Mouse (Mus musculus): ENCODE data around the gene Gimd1.

Gene Gimd1

DNA sequence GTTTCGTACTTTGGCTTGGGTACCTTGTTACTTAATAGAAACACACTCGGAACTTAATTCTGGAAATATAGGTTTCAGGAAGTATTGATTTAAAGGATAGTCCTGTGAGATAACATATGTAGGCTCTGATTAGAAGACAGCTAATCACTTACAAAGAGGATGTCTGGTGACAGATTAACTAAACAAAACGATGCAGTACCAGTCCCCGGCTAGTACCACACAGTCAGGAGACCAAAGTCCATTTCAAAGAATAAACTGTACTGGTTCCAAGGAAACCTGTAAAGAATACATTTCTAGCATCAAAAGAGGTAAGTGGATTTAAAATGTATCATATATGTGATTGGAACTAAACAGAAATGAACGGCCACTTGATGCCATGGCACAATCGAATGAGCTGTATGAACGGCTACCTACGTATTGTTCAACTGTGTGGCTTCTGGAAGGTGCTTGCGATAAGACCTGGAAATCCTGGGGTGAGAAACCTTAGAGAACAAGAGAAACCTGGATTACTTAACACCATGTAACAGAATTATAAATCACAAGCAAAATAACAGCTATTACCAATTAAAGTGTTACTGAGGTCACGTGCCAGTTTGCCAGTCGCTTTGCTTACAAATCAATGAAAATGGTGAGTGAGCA is at the start of gene Gimd1:
Gimd1 (plus strand) TSS at position 220 of the 639 bp plus-strand sequence.
- no peak for DNase-seq (ENCODE audit: low spot score)

GRCm38 (mm10) chr3:132581198-132581597 is 48.4 kb upstream of the Gimd1 start:
- no peak for DNase-seq (ENCODE audit: low spot score)

DNA sequence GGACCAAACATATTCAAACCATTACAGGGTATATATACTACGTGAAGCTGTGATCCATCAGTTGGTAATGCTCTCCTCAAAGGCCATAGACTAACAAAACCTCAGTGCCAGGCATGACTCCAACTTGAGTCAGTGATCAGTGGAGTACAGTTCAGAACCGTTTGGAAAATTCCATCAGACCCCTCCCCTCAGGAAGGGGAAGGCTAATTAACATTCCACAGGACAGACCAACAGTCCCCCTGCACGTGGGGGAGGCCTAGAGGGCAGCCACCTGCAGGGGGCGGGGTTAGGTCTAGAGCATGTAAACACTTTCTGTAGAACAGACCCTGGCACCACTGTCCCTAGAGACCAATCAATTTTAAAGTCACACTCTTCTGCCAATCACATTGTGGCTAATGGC is 47.3 kb upstream of the Gimd1 start:
- no peak for DNase-seq (ENCODE audit: low spot score)

GRCm38 (mm10) chr3:132585122-132585972 is 44.3 kb upstream of the Gimd1 start:
- DNase-seq (ENCODE audit: low spot score): no peak

- no peak for DNase-seq (ENCODE audit: low spot score)
These were observed 41.5 kb upstream of the Gimd1 start for GRCm38 (mm10) chr3:132588146-132588545.

DNA sequence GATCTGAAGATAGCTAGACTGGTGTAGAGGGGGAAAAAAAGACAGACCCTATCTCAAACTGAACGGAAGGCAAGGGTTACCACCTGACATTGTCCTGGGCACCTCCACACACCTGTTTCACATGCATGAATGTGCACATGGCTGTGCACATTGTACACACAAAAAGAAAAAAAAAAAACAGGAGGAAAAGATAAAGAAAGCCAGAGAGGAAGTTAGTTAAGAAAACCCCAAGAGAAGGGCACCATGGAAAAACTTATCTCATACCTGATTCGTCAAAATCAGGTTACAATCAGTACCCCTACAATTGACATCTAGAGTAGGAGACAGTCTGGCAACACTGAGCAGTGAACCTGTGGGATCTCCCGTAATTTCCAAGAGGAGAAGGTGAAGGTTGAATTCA is 39.6 kb upstream of the Gimd1 start:
- no peak for DNase-seq (ENCODE audit: low spot score)

DNA sequence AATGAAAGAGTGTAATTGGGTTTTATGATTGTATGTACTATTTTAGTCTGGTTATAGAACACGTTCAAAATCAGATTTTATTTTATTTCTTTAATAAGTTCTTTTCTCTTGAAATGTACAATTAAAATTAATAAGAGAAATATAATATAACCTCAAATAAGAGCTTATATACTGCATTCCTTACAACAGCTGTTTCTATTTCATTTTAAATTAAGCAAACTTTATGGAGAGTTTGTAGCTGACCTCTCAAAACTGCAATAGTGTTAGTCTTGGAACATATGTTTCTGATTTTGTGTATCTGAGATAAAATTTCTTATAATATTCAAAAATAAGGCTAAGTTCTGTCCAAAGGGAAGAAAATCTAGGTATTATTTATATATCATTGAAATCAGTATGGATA is 39.0 kb upstream of the Gimd1 start:
- DNase-seq (ENCODE audit: low spot score): no peak

DNA sequence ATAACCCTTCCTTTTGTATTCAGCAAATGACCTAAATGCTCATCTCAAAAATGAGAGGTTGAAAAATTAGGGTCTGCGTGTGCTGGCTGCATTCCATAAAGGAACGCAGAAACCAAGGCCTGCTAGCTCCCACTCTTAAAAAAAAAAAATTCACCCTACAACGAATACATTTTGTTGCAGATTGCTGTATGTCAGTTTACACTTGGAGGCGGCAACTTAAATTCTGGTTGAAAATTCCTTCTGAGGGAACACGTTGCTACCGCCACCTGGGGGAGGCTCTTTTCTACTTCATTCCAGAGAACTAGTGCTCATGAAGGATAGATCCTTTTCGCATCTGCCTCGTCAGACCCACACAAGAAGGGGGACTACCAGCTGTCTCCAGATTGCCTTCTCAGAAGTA is 879 bp upstream of the Gimd1 start:
- no peak for DNase-seq (ENCODE audit: low spot score)

DNA sequence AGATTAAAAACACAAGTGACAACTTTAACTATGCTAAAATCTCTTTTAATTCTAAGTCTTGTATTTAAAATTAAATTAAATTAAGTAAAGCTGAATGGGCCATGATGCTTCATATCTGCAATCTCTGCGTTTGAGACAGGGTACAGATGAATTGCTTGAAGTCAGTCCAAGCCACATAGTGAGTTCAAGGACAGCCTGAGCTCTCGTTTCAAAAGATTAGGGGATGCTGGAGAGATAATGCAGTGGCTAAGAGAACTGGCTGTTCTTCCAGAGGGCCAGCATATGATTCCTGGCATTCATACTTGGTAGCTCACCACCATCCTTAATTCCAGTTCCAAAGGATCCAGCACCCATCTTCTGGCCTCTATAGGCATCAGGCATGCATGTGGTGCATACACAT is 3.6 kb downstream of the Gimd1 start:
- no peak for DNase-seq (ENCODE audit: low spot score)

GRCm38 (mm10) chr3:132637080-132637479 is 7.5 kb downstream of the Gimd1 start:
- no peak for DNase-seq (ENCODE audit: low spot score)

DNA sequence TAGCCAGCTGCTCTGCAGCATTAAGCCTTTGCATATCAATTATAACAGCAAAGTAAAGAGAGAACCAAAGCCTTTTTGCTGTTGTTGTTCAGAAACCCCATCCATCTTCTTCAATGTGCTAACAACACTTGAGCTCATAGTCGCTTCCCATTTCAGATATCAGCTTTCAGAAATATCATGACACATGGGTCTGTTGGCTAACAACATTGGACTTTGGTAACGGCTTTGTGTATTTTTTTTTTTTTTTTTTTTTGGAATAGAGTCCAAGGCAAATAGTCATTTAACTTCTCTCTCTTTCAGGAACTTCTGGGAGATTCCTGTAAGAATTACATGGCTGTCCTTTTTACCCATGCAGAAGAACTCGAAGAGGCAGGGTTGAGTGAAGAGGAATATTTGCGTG is 14.5 kb downstream of the Gimd1 start:
- DNase-seq (ENCODE audit: low spot score): no peak

DNA sequence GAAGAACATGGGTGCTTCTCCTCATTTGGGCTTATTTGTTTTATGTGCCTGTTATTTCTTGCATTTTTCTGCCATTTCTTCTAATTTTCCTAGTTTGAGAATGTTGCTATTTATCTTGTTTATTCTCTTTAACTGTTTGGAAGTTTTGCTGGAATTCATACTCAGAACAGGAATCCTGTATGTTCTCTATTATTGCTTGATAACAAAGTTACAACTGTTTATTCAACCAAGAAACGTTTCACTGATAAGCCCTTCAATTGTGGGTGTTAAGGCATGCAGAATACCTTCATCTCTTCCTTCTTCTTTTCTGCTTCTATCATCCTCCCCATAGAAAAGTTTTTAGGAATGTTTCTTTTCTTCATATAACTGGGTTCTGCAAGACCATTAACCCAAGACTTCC is 17.2 kb downstream of the Gimd1 start:
- no peak for DNase-seq (ENCODE audit: low spot score)

DNA sequence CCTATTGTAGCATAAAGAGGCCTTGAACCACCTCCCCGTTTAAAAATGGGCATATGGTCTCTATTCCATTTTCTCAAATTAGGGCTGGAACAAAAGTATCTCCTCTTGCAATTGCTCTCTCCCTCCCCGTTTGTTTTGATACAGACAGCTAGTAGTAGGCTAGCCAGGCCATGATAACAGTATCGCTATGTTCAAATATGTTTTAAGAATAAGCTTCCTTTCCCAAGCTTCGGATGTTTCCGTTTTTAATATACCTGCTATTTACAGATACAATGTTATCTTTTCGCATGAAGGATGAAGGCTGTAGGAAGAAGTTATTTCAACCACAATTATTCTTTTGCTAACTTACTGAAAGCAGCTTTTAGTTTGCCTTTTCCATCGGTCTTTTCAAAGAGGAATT is 19.7 kb downstream of the Gimd1 start:
- no peak for DNase-seq (ENCODE audit: low spot score)

DNA sequence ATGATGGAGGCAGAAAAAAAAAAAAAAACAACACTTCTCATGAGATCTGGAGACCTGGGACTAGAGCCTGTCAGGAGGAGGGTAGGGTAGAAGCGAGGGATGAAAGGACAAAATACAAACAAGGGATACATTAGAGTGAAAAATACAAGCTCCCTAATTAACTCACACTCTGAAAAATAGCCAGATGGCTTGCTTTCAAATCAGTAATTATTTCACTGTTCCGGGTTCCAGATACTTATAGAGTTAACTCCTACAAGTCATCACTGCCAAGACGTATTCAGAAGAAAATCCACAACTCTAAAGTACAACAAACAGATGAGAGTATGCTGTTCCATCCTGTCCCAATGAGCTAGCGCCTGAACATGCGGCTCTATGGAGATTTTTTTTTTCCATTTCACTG is 20.6 kb downstream of the Gimd1 start:
- DNase-seq (ENCODE audit: low spot score): no peak

- no peak for DNase-seq (ENCODE audit: low spot score)
These were observed 22.2 kb downstream of the Gimd1 start for GRCm38 (mm10) chr3:132651776-132652175.

GRCm38 (mm10) chr3:132653959-132654358 is 24.3 kb downstream of the Gimd1 start:
- no peak for DNase-seq (ENCODE audit: low spot score)

DNA sequence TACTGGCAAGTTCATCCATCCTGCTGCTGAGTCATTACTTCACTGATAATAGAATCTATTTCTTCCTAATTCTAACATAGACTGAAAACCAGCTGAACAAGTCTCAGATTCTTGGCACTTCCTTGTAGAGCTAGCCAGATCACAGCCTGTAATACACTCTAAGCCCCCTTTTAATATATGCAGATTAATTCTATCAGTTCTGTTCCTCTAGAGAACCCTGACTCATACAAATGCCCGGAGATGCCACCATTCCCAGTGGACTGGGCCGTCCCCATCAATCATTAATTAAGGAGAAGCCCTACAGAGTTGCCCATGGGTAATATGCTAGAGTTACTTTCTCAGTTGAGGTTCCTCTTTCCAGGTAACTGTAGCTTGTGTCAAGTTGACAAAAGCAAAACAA is 26.3 kb downstream of the Gimd1 start:
- DNase-seq (ENCODE audit: low spot score): no peak

DNA sequence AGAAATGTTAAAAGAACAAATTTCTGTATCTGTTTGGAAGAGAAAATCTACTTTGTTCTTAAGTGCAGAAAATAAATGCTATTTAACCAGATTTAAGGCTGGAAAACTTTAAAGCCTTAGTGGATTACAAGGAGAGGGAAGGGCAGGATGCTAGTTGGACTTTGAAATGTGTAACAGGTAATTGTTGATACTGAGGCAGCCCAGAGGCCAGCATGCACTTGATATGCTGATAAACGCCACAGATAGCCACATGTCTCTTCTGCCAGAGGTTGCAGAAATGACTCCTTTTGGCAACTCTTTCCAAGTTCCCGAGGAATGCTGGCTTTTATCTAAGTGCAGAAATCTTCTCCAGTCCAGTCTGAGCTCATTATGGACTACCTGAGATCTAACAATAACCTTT is 47.9 kb downstream of the Gimd1 start:
- no peak for DNase-seq (ENCODE audit: low spot score)

DNA sequence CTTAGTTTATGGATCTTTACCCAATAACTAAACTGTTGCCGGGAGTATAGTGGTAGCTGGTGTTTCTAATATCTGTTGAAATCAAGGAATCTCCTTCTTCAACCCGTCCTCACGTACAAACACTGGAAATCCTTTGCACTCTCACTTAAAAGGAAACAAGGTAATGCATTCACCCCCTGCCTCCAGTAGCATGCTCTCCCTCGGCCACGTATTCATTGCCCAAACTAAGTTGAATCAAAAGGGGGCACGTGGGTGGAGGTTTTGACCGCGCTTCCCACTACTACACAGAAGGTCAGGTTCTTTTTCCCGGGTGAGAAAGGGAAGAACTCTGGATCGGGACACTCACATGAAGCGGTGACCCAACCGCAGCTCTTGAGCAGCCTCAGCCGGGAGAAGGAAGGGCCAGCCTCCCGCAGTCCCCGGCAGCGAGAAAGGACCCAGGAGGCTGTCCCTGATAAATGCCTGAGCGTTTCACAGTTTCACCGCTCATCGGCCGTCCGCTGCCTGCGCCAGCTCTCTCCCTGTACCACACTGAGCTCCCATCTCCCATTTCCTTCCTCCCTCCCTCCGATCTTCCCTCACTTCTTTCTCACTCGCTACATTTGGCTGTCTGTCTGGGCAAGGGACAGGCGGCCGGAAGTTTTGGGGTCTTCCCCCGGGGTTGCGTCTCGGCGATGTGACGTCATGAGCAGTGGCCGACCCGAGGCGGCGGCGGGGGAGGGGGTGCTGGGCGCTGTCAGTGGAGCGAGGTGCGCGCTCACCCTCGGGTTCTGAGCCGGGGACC is 54.0 kb downstream of the Gimd1 start, which contains the start of gene Tbck:
Tbck (plus strand) TSS at position 698 of the 784 bp plus-strand sequence.
- DNase-seq (ENCODE audit: low spot score): peak; percentile 94

- DNase-seq (ENCODE audit: low spot score): no peak
These were observed 54.8 kb downstream of the Gimd1 start, which contains the start of gene Aimp1 for GRCm38 (mm10) chr3:132684231-132684928. Gene Aimp1 (minus strand): TSS chr3:132684370.

Data from T-cell, adult 2 months (primary cell).